Mouse (Mus musculus) right cerebral cortex, adult 2 months (tissue): ENCODE measurements around the gene Syngr2.

Experiments
- DNase-seq, 2 experiments: peaks; one replicate each; pipeline ENCODE4 v3.0.0; 2021 to 2022; ENCODE audit warnings: low spot score in 2 of 2

Syngr2 gene

GRCm38 (mm10) chr11:117809407-117810311 is at the start of gene Syngr2, which contains the start of gene Gm20708:
Gene Syngr2, plus strand, starts transcription at chr11:117809668.
Gene Gm20708, plus strand, starts transcription at chr11:117809668.
- DNase-seq = peak in 1 of 2 experiments; percentile 44

- peak in 1 of 2 experiments; percentile 38 for DNase-seq
These were observed 48.9 kb upstream of the Syngr2 start for GRCm38 (mm10) chr11:117760374-117761119.

DNA sequence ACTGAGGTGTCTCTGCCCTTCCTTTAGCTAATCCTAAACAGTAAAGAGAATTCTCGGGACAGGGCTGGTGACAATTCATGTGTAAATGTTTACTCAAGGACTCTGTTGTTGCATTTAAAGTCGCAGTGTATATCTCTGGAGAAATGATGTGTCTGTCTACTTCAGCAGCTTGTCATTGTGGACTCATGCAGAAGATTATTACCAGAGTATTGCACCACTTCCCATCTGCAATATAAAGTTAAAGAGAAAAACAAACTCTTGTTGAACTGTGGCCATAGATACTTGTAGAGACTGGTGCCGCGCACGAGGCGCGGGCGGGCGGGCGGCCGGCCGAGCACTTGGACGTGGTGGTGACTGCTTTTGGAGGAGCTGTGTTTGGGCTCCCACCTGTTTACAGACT is 47.7 kb upstream of the Syngr2 start:
- DNase-seq = no peak

DNA sequence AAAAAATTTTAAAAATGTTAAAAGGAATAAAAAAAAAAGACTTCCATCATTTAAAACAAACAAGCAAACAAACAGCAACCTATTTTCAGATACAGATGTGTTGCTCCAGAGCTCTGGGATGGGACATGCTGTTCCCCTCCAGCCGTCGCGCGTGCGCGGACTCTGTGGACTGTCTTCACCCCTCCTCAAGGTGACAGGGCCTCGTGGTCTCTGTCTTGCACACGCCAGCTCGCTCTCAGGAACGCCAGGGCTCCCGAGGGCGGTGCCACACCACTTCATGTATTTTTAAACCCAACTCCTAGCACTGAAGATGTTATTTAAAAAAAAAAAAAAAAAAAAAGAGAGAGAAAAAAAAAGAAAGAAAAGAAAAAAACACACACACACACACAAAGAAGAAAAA is 47.2 kb upstream of the Syngr2 start:
- DNase-seq = no peak

GRCm38 (mm10) chr11:117764319-117764718 is 45.1 kb upstream of the Syngr2 start:
- DNase-seq = no peak

- no peak for DNase-seq
These were observed 44.1 kb upstream of the Syngr2 start for GRCm38 (mm10) chr11:117765361-117765760.

DNA sequence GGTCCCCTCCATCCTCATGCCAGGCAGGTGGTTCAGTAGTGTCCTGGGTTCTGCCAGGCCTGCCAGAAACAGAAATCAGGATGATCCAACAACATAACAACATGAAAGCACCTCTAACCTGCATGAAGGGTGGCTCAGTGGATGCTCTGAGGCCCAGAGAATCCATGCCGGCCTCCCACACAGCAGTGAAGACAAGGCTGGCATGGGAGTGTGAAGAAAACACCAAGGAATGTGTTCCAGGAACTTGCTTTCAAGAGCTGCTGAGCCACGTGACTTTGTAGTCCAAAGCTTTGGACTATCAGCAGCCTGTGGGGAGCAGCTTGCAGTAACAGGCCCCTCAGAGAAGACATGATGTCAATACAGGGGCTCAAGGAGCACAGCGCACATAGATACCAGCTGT is 43.2 kb upstream of the Syngr2 start:
- peak in 1 of 2 experiments; percentile 40 for DNase-seq

DNA sequence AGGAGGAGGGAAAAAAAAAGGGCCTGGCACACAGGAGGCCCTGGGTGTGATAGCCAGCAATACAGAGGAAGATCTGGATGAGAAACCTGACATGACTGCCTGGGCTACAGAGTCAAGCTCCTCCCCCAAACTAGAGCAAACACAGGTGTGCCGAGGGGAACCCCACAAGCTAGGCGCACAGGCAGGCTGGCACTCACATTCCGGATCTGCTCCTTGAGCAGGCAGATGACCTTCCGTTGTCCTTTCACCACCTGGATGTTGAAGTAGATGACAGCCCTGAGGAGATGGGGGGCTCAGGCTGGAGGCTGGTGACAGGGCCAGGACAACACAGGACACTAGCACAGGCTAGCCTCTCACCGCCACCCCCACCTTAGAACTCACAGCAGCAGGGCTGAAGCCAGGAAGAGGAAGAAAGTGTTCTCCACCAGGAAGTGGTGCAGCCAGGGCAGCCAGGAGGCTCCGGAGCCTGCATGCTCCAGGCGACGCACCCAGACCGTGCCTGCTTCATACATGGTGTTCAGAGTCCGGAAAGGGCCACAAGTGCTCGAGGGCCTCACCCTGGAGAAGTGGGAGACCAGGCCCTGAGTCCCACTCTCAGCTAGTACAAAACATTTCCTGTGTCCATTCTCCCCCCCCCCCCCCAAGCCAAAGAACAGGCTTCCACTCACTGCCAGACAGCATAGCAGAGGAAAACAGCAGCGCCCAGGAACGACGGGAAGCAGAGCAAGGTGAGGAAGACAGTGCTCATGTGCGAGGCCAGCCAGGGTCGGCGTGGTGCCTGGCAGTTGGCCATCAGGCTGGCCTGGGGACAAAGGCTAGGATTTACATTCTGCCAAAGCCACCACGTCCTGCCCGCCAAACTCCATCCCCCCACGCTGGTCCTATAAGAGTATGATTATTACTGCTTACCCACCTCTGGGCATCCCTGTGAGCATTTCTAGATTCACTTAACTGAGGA is 40.5 kb upstream of the Syngr2 start:
- no peak for DNase-seq

DNA sequence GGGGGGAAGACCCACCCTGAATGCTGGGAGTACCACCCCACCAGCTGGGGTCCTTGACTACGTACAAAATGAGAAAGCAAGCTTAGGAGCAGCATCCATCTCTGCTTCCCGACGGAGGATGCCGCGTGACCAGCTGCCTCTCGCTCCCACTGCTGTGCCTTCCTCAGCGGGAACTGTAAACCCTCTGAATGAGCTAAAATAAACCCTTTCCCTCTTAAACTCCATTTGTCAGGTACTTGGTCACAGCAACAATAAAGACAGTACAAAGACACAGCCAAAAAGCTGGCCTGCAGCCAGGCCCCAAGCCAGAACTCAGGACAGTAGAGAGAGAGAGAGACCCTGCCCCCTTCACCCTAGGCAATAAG is 39.8 kb upstream of the Syngr2 start:
- no peak for DNase-seq

- no peak for DNase-seq
These were observed 39.1 kb upstream of the Syngr2 start for GRCm38 (mm10) chr11:117770407-117770806.

- DNase-seq = no peak
These were observed 37.1 kb upstream of the Syngr2 start for GRCm38 (mm10) chr11:117772352-117772751.

- DNase-seq = no peak
These were observed 34.5 kb upstream of the Syngr2 start for GRCm38 (mm10) chr11:117774925-117775324.

GRCm38 (mm10) chr11:117775540-117775939 is 33.9 kb upstream of the Syngr2 start:
- no peak for DNase-seq

GRCm38 (mm10) chr11:117776085-117776792 is 33.2 kb upstream of the Syngr2 start:
- DNase-seq = no peak

- DNase-seq = no peak
These were observed 32.4 kb upstream of the Syngr2 start for GRCm38 (mm10) chr11:117777111-117777510.

DNA sequence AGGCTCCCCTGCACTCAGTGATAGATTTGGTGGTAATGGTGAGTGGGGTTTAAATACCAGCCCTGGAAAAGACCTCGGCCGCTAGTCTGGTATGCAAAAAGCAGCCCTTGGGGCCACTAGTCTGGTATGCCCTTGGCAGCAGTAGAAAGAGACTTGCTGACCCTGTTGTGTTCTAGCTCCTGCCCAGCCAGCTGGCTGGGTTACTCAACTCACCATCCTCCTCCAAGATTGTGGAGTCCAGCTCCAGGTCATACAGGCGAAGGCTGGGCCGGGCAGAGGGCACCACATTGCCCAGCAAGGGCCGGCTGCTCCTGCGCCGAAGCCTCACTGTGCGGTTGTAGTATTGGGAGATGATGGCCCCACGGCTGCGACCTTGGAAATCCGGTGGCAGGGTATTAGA is 31.4 kb upstream of the Syngr2 start:
- DNase-seq = no peak

DNA sequence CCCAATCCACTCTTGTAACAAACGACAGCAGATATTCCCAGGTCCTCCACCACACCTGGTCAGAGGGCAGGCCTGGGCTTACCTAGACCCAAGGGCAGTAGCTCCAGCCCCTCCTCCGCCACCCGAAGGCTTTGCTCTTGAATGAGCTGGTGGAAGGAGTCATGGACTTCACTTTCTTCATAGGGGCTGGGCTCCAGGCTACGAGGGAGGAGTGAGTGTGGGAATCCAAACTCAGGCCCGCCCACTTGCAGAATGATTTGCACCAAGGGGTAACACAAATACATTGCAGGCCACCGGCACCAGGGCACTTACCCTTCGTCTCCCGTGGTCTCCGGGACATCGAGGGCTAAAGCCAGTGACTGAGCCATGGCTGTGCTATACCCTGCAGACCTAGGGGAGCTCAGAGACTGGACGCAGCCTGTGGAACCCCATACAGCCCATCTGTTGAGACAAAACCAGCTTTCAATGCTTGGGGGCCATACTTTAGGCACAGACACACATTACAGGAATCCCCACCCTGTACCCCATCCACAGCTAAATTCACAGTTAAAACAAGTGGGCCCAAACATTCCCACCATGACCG is 30.5 kb upstream of the Syngr2 start:
- DNase-seq = no peak

GRCm38 (mm10) chr11:117779434-117780198 is 29.9 kb upstream of the Syngr2 start:
- DNase-seq = no peak

DNA sequence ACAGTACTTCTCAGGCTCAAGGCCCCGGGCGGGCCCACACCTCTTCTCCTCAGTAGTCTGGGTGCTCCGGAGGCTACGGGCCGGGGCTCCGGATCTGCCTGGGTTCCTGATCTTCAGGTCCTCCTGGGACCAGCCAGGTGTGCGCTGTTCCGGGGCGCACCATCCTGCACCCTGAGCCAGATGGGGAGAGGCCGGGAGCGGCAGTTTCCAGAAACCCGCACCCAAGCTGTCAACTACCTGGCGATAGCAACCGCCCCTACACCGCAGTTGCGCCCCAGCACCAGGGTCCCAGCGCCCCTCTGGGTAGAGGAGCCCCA is 29.3 kb upstream of the Syngr2 start:
- no peak for DNase-seq

DNA sequence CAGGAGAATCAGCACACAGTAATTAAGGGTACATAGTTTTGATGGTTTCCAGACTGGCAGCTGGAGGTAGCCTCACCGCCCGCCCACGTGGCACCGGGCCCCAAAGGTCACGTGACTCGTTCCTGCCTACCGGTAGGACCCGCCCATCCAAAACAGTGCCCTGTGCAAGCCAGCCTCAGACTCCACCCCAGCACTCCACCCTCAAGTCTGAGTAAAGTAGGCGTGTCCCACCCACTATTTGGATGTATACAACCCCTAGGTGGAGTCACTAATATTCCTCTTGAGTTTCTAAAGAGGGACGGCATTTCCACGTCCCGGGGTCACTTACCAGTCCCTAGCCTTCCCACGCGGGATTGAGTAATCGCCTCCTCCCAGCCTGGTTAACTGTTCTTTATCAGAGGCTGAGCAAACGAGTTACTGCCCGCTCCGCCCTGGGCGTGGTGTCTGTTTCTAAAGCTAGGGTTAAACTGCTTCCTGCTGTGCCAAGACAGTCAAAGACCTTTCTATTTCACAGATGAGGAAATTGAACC is 28.8 kb upstream of the Syngr2 start:
- peak; percentile 45 to 46 for DNase-seq
